Mouse (Mus musculus) MEL (cell line): ENCODE data around the gene Samd8. TPM values are rescaled to one million over a fixed set of nuclear protein-coding genes. Genes with fewer than 3 reads are reported as not detected.

Experiments used
- DNase-seq: peaks from one replicate; pipeline ENCODE4 v3.0.0; 2011; ENCODE audit warnings: low read depth, low spot score
- H3K27ac ChIP-seq: 2 replicates; pipeline ENCODE4 v1.5.1; 2012; ENCODE audit warnings: low read depth, mild to moderate bottlenecking, control low read depth, low read length, moderate library complexity; ENCODE audit not compliant: control insufficient read depth
- H3K27me3 ChIP-seq, 2 experiments: fragments of 150-350 bp in 1 of 2; sonication (generic) in 1 of 2; 2 replicates each; pipeline ENCODE4 v1.6.1; 2012; ENCODE audit warnings: low read length in 2 of 2, mild to moderate bottlenecking in 2 of 2, improper control_type of control experiment in 1 of 2, moderate library complexity in 1 of 2; ENCODE audit not compliant: insufficient read depth in 2 of 2, control insufficient read depth in 1 of 2
- H3K36me3 ChIP-seq, 2 experiments: 2 replicates each; pipeline ENCODE4 v1.6.1; 2012 to 2014; ENCODE audit warnings: low read length in 2 of 2, improper control_type of control experiment in 1 of 2, inconsistent platforms in 1 of 2, mild to moderate bottlenecking in 1 of 2; ENCODE audit not compliant: insufficient read depth in 2 of 2, control insufficient read depth in 1 of 2
- H3K4me1 ChIP-seq, 2 experiments: fragments of 150-350 bp in 1 of 2; sonication (generic) in 1 of 2; 2 replicates each; pipeline ENCODE4 v1.6.1; 2012; ENCODE audit warnings: low read length in 2 of 2, improper control_type of control experiment in 1 of 2, mild to moderate bottlenecking in 1 of 2; ENCODE audit not compliant: insufficient read depth in 2 of 2, control insufficient read depth in 1 of 2
- H3K4me3 ChIP-seq, 2 experiments: fragments of 150-350 bp in 1 of 2; sonication (generic) in 1 of 2; 2 replicates each; pipeline ENCODE4 v1.5.1; 2012; ENCODE audit warnings: low read depth in 2 of 2, low read length in 2 of 2, mild to moderate bottlenecking in 2 of 2, moderate library complexity in 2 of 2, control low read depth in 1 of 2, improper control_type of control experiment in 1 of 2; ENCODE audit not compliant: control insufficient read depth in 1 of 2, insufficient read depth in 1 of 2
- H3K79me2 ChIP-seq: 2 replicates; pipeline ENCODE4 v1.6.1; 2012; ENCODE audit warnings: mild to moderate bottlenecking, low read length, moderate library complexity; ENCODE audit not compliant: control insufficient read depth, poor library complexity, insufficient read depth
- H3K9ac ChIP-seq: 2 replicates; pipeline ENCODE4 v1.6.1; 2012; ENCODE audit warnings: low read depth, mild to moderate bottlenecking, control low read depth, low read length, moderate library complexity; ENCODE audit not compliant: control insufficient read depth, poor library complexity, severe bottlenecking
- H3K9me3 ChIP-seq: fragments of 150-350 bp; sonication (generic); replicated peaks from 2 replicates; pipeline ENCODE4 v1.6.1; 2012; ENCODE audit warnings: mild to moderate bottlenecking, low read length, improper control_type of control experiment, moderate library complexity; ENCODE audit not compliant: insufficient read depth
- BHLHE40 ChIP-seq: IDR thresholded peaks from 2 replicates; pipeline ENCODE4 v1.6.1; 2012; ENCODE audit warnings: low read depth, mild to moderate bottlenecking, inconsistent platforms, low read length, improper control_type of control experiment, borderline replicate concordance
- EP300 ChIP-seq, 2 experiments: IDR thresholded peaks; 2 replicates each; pipeline ENCODE4 v1.6.1; 2011; ENCODE audit warnings: improper control_type of control experiment in 2 of 2, low read length in 2 of 2, low read depth in 1 of 2, mild to moderate bottlenecking in 1 of 2
- ETS1 ChIP-seq: IDR thresholded peaks from 2 replicates; pipeline ENCODE4 v1.6.1; 2012; ENCODE audit warnings: low read depth, mild to moderate bottlenecking, inconsistent platforms, low read length, improper control_type of control experiment, moderate library complexity
- MAFK ChIP-seq: IDR thresholded peaks from 2 replicates; pipeline ENCODE4 v1.6.1; 2011; ENCODE audit warnings: low read depth, mild to moderate bottlenecking, low read length, improper control_type of control experiment, borderline replicate concordance
- MEF2A ChIP-seq: IDR thresholded peaks from 2 replicates; pipeline ENCODE4 v1.6.1; 2014; ENCODE audit warnings: low read depth, mild to moderate bottlenecking, inconsistent platforms, low read length, improper control_type of control experiment; ENCODE audit not compliant: poor library complexity, insufficient replicate concordance, severe bottlenecking; ENCODE audit errors: extremely low read depth
- MYB ChIP-seq: IDR thresholded peaks from 2 replicates; pipeline ENCODE4 v1.6.1; 2011; ENCODE audit warnings: mild to moderate bottlenecking, low read depth, low read length, improper control_type of control experiment
- MYC ChIP-seq: IDR thresholded peaks from 2 replicates; pipeline ENCODE4 v1.6.1; 2011; ENCODE audit warnings: low read depth, mild to moderate bottlenecking, low read length, improper control_type of control experiment, moderate library complexity
- NELFE ChIP-seq: IDR thresholded peaks from 2 replicates; pipeline ENCODE4 v1.6.1; 2011; ENCODE audit warnings: low read depth, low read length, improper control_type of control experiment
- NRF1 ChIP-seq: IDR thresholded peaks from 2 replicates; pipeline ENCODE4 v1.6.1; 2014; ENCODE audit warnings: low read depth, mild to moderate bottlenecking, inconsistent platforms, low read length, improper control_type of control experiment, moderate library complexity; ENCODE audit not compliant: poor library complexity, insufficient read depth, severe bottlenecking
- POLR2AphosphoS2 ChIP-seq: IDR thresholded peaks from 2 replicates; pipeline ENCODE4 v1.6.1; 2011; ENCODE audit warnings: low read length, improper control_type of control experiment
- RCOR1 ChIP-seq: IDR thresholded peaks from 2 replicates; pipeline ENCODE4 v1.6.1; 2012; ENCODE audit warnings: low read depth, mild to moderate bottlenecking, inconsistent platforms, low read length, improper control_type of control experiment
- SMC3 ChIP-seq: IDR thresholded peaks from 2 replicates; pipeline ENCODE4 v1.6.1; 2011; ENCODE audit warnings: low read depth, low read length, improper control_type of control experiment
- TCF12 ChIP-seq: IDR thresholded peaks from 2 replicates; pipeline ENCODE4 v1.6.1; 2014; ENCODE audit warnings: low read depth, mild to moderate bottlenecking, inconsistent platforms, low read length, improper control_type of control experiment, moderate library complexity
- ZMIZ1 ChIP-seq: IDR thresholded peaks from 2 replicates; pipeline ENCODE4 v1.6.1; 2012; ENCODE audit warnings: low read depth, mild to moderate bottlenecking, inconsistent platforms, low read length, improper control_type of control experiment, moderate library complexity
- polyA plus RNA-seq, 2 experiments: library from polyadenylated mRNA; stranded (reverse) in 1 of 2; unstranded in 1 of 2; fragments of >175 nt in 1 of 2; fragments of >200 nt in 1 of 2; gene quantifications; 2 replicates each; pipeline versions ENCODE4 v1.2.1 to v1.2.4; 2012; ENCODE audit warnings: low replicate concordance in 2 of 2, low read depth in 1 of 2; ENCODE audit not compliant: insufficient read length in 2 of 2, insufficient read depth in 1 of 2, missing spikeins in 1 of 2
- total RNA-seq: library from RNA; depleted of rRNA; stranded (reverse); fragments of 300-350 nt; gene quantifications from 2 replicates; pipeline ENCODE4 v1.2.3, GENCODE M21; 2012

The Samd8 gene
- total and polyA plus RNA-seq, 3 experiments, result 5.8 to 6.8 TPM; not detected in 1

DNA sequence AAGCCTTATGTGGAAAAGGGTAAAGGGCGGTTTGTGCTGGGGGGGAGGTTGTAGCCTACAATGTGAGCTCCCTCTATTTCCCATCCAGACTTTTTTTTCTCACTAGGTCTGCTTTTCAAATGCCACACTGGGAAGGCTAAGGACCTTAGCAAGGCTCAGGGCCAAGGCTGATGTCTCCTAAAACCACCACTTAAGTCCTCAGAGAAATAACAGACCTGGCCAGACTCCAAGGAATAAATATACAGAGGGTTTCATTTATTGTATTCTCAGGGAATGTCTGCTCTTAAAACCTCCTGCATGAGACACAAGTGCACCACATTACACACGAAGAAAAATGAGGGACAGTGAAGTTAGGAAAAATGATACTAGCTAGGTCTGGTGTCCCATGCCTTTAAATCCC is 39.1 kb upstream of the Samd8 start:
- TF ChIP-seq RCOR1 (no peak), TCF12 (no peak), BHLHE40 (no peak), MYC (no peak), MYB (no peak), MEF2A (no peak), ETS1 (no peak), SMC3 (no peak), MAFK (no peak), NRF1 (no peak)
- H3K36me3 ChIP-seq, result peaks cover 0 to 4% of the 10 kb centered on the region in 2 experiments; a peak in 2 of 4 replicates
- H3K27me3 ChIP-seq, result peaks cover 5 to 9% of the 10 kb centered on the region in 2 experiments
- no peak overlapping the region for H3K4me3 ChIP-seq
- DNase-seq, result no peak
- no peak overlapping the region for H3K9ac ChIP-seq
- peaks cover 0 to 8% of the 10 kb centered on the region in 2 experiments; a peak in 2 of 4 replicates for H3K4me1 ChIP-seq
- H3K27ac ChIP-seq, result no peak overlapping the region
- H3K9me3 ChIP-seq, result no peaks in the 10 kb centered on the region
- no peaks in the 10 kb centered on the region for H3K79me2 ChIP-seq

DNA sequence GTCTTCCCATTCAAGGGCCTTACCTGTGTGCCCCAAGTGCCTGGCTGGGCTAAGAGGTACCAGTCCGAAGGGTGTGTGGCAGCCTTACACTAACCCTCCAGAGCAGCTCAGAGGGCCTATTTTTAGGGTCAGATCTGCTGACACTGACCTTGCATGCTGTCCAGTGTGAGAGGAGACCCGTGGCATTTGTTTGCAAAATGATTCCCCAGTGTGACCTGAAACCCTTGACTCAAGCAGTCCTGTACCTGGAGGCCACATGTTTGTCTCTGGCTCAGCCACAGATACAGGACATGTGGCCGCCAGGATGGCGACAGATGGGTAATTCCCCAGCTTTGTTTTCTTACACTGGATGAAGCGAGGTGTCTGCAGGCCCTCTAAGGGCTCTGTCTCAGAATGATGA is 35.8 kb upstream of the Samd8 start, which contains the start of gene Dupd1:
Dupd1 (minus strand) TSS at position 91 of the 400 bp plus-strand sequence.
- Histone ChIP-seq H3K9me3 (no peaks in the 10 kb centered on the region), H3K27ac (no peak within 1 kb of the TSS), H3K9ac (no peak within 1 kb of the TSS), H3K4me1 (no peaks in the 10 kb centered on the region), H3K36me3 (no peaks in the 10 kb centered on the region), H3K27me3 (peaks cover 9 to 14% of the 10 kb centered on the region in 2 experiments), H3K79me2 (no peaks in the 10 kb centered on the region), H3K4me3 (no peak within 1 kb of the TSS)
- TF ChIP-seq ZMIZ1 (no peak), POLR2AphosphoS2 (no peak), NELFE (no peak), EP300 (IDR thresholded peaks at IDR 0.05; ENCODE audit: low read depth in 1 of 2, low read length in 2 of 2) (no peak)
- no peak for DNase-seq
